Mouse (Mus musculus): ENCODE data around the gene Sgk1. TPM values are rescaled to one million over a fixed set of nuclear protein-coding genes. Genes with fewer than 3 reads are reported as not detected.

Gene Sgk1
- polyA plus RNA-seq, 1 experiment from 2014 or later: 11.7 TPM

- no peaks in the 10 kb centered on the region for H3K27me3 ChIP-seq
- H3K4me3 ChIP-seq (replicated peaks): no peak overlapping the region
- no peak overlapping the region for H3K9ac ChIP-seq
- no peak for ATAC-seq (ENCODE audit: insufficient read depth)
- H3K36me3 ChIP-seq (replicated peaks): no peaks in the 10 kb centered on the region
- H3K9me3 ChIP-seq (replicated peaks): no peaks in the 10 kb centered on the region
- H3K4me2 ChIP-seq: no peak overlapping the region
- no peak overlapping the region for H3K27ac ChIP-seq (replicated peaks)
- 70% methylated on average over 3 of the region's 3 CpGs for WGBS (ENCODE audit: insufficient replicate concordance)
- no peaks in the 10 kb centered on the region for H3K4me1 ChIP-seq (replicated peaks)
These were observed 92.8 kb downstream of the Sgk1 start for GRCm38 (mm10) chr10:21974801-21975200.

GRCm38 (mm10) chr10:21975384-21975783 lies 93.4 kb downstream of the Sgk1 start:
- no peaks in the 10 kb centered on the region for H3K36me3 ChIP-seq (replicated peaks)
- no peaks in the 10 kb centered on the region for H3K27me3 ChIP-seq
- no peak overlapping the region for H3K4me3 ChIP-seq (replicated peaks)
- WGBS (ENCODE audit: insufficient replicate concordance): 59% methylated on average over 6 of the region's 6 CpGs
- no peak overlapping the region for H3K27ac ChIP-seq (replicated peaks)
- no peak overlapping the region for H3K4me2 ChIP-seq
- no peaks in the 10 kb centered on the region for H3K4me1 ChIP-seq (replicated peaks)
- H3K9ac ChIP-seq: no peak overlapping the region
- H3K9me3 ChIP-seq (replicated peaks): no peaks in the 10 kb centered on the region
- no peak for ATAC-seq (ENCODE audit: insufficient read depth)

GRCm38 (mm10) chr10:21976253-21976652 lies 94.3 kb downstream of the Sgk1 start:
- Histone ChIP-seq H3K4me2 (no peak overlapping the region), H3K27ac (replicated peaks) (no peak overlapping the region), H3K4me3 (replicated peaks) (no peak overlapping the region), H3K27me3 (no peaks in the 10 kb centered on the region), H3K9ac (no peak overlapping the region), H3K4me1 (replicated peaks) (no peaks in the 10 kb centered on the region), H3K36me3 (replicated peaks) (no peaks in the 10 kb centered on the region), H3K9me3 (replicated peaks) (no peaks in the 10 kb centered on the region)
- no peak for ATAC-seq (ENCODE audit: insufficient read depth)
- 13% methylated on average over 5 of the region's 5 CpGs for WGBS (ENCODE audit: insufficient replicate concordance)

- no peak overlapping the region for H3K4me3 ChIP-seq (replicated peaks)
- no peaks in the 10 kb centered on the region for H3K36me3 ChIP-seq (replicated peaks)
- 75% methylated on average over 9 of the region's 9 CpGs for WGBS (ENCODE audit: insufficient replicate concordance)
- no peak overlapping the region for H3K27ac ChIP-seq (replicated peaks)
- no peaks in the 10 kb centered on the region for H3K9me3 ChIP-seq (replicated peaks)
- no peak for ATAC-seq (ENCODE audit: insufficient read depth)
- no peaks in the 10 kb centered on the region for H3K4me1 ChIP-seq (replicated peaks)
- H3K27me3 ChIP-seq: no peaks in the 10 kb centered on the region
- no peak overlapping the region for H3K4me2 ChIP-seq
- no peak overlapping the region for H3K9ac ChIP-seq
These were observed 96.4 kb downstream of the Sgk1 start for GRCm38 (mm10) chr10:21978421-21978820.

GRCm38 (mm10) chr10:21979286-21979965 lies 97.4 kb downstream of the Sgk1 start:
- no peak overlapping the region for H3K4me2 ChIP-seq
- no peak overlapping the region for H3K4me3 ChIP-seq (replicated peaks)
- H3K9ac ChIP-seq: no peak overlapping the region
- H3K27me3 ChIP-seq: no peaks in the 10 kb centered on the region
- no peak for ATAC-seq (ENCODE audit: insufficient read depth)
- H3K4me1 ChIP-seq (replicated peaks): no peaks in the 10 kb centered on the region
- H3K9me3 ChIP-seq (replicated peaks): no peaks in the 10 kb centered on the region
- no peaks in the 10 kb centered on the region for H3K36me3 ChIP-seq (replicated peaks)
- WGBS (ENCODE audit: insufficient replicate concordance): 70% methylated on average over 5 of the region's 5 CpGs
- H3K27ac ChIP-seq (replicated peaks): no peak overlapping the region

- no peak for ATAC-seq (ENCODE audit: insufficient read depth)
- Histone ChIP-seq H3K4me3 (replicated peaks) (no peak overlapping the region), H3K4me1 (replicated peaks) (no peaks in the 10 kb centered on the region), H3K9me3 (replicated peaks) (no peaks in the 10 kb centered on the region), H3K9ac (no peak overlapping the region), H3K27me3 (no peaks in the 10 kb centered on the region), H3K27ac (replicated peaks) (no peak overlapping the region), H3K4me2 (no peak overlapping the region), H3K36me3 (replicated peaks) (no peaks in the 10 kb centered on the region)
- 64% methylated on average over 6 of the region's 6 CpGs for WGBS (ENCODE audit: insufficient replicate concordance)
These were observed 98.9 kb downstream of the Sgk1 start for GRCm38 (mm10) chr10:21980780-21981435.

- Histone ChIP-seq H3K4me1 (replicated peaks) (no peaks in the 10 kb centered on the region), H3K36me3 (replicated peaks) (no peaks in the 10 kb centered on the region), H3K9ac (no peak overlapping the region), H3K9me3 (replicated peaks) (no peaks in the 10 kb centered on the region), H3K4me3 (replicated peaks) (no peak overlapping the region), H3K4me2 (no peak overlapping the region), H3K27ac (replicated peaks) (no peak overlapping the region), H3K27me3 (no peaks in the 10 kb centered on the region)
- ATAC-seq (ENCODE audit: insufficient read depth): no peak
- 46% methylated on average over 2 of the region's 2 CpGs for WGBS (ENCODE audit: insufficient replicate concordance)
These were observed 100.3 kb downstream of the Sgk1 start for GRCm38 (mm10) chr10:21982303-21982702.

- H3K4me1 ChIP-seq (replicated peaks): peaks cover 14% of the 10 kb centered on the region; the same call in 1 of the 2 replicates
- no peaks in the 10 kb centered on the region for H3K36me3 ChIP-seq (replicated peaks)
- no peak for ATAC-seq (ENCODE audit: insufficient read depth)
- no peaks in the 10 kb centered on the region for H3K9me3 ChIP-seq (replicated peaks)
- no peak overlapping the region for H3K27ac ChIP-seq (replicated peaks)
- H3K9ac ChIP-seq: no peak overlapping the region
- 58% methylated on average over 5 of the region's 5 CpGs for WGBS (ENCODE audit: insufficient replicate concordance)
- H3K27me3 ChIP-seq: peaks cover 36% of the 10 kb centered on the region
- H3K4me3 ChIP-seq (replicated peaks): no peak overlapping the region
- H3K4me2 ChIP-seq: no peak overlapping the region
These were observed 106.5 kb downstream of the Sgk1 start for GRCm38 (mm10) chr10:21988489-21988888.

GRCm38 (mm10) chr10:21991351-21991840 lies 109.4 kb downstream of the Sgk1 start:
- H3K4me3 ChIP-seq (replicated peaks): peak overlapping the region; percentile 24
- no peak overlapping the region for H3K9ac ChIP-seq
- no peaks in the 10 kb centered on the region for H3K9me3 ChIP-seq (replicated peaks)
- WGBS (ENCODE audit: insufficient replicate concordance): 8% methylated on average over 17 of the region's 17 CpGs
- H3K27ac ChIP-seq (replicated peaks): no peak overlapping the region
- H3K4me1 ChIP-seq (replicated peaks): peaks cover 31% of the 10 kb centered on the region
- peaks cover 47% of the 10 kb centered on the region for H3K27me3 ChIP-seq
- H3K4me2 ChIP-seq: peak overlapping the region; percentile 92
- no peaks in the 10 kb centered on the region for H3K36me3 ChIP-seq (replicated peaks)
- ATAC-seq (ENCODE audit: insufficient read depth): no peak

- no peaks in the 10 kb centered on the region for H3K9me3 ChIP-seq (replicated peaks)
- H3K4me2 ChIP-seq: peak overlapping the region; percentile 92
- peaks cover 31% of the 10 kb centered on the region for H3K4me1 ChIP-seq (replicated peaks)
- WGBS (ENCODE audit: insufficient replicate concordance): 12% methylated on average over 17 of the region's 17 CpGs
- ATAC-seq (ENCODE audit: insufficient read depth): no peak
- peak overlapping the region; percentile 49; the same call in 1 of the 2 replicates for H3K27ac ChIP-seq (replicated peaks)
- peaks cover 4% of the 10 kb centered on the region for H3K36me3 ChIP-seq (replicated peaks)
- peaks cover 47% of the 10 kb centered on the region for H3K27me3 ChIP-seq
- H3K4me3 ChIP-seq (replicated peaks): peak overlapping the region; percentile 66
- H3K9ac ChIP-seq: no peak overlapping the region
These were observed 110.2 kb downstream of the Sgk1 start for GRCm38 (mm10) chr10:21991986-21992833.
